Mouse (Mus musculus) liver, embryonic 15.5 days (tissue): ENCODE results near the gene Ccdc146. TPM values are rescaled to one million over a fixed set of nuclear protein-coding genes. Genes with fewer than 3 reads are reported as not detected.

ENCODE experiments used
- ATAC-seq: fragments of 200-750 bp; cut with Nextera tagmentation; 2 replicates; pipeline ENCODE4 v1.8.0; 2017; ENCODE audit warnings: moderate number of reproducible peaks, mild to moderate bottlenecking, moderate library complexity; ENCODE audit not compliant: insufficient read depth
- H3K27ac ChIP-seq: fragments of 300-500 bp; sonication (generic); replicated peaks from 2 replicates; pipeline ENCODE4 v1.5.1; 2015; ENCODE audit warnings: mild to moderate bottlenecking, inconsistent platforms
- H3K27me3 ChIP-seq: fragments of 300-500 bp; sonication (generic); 2 replicates; pipeline ENCODE4 v1.6.1; 2015; ENCODE audit warnings: mild to moderate bottlenecking, inconsistent platforms
- H3K36me3 ChIP-seq: fragments of 300-500 bp; sonication (generic); replicated peaks from 2 replicates; pipeline ENCODE4 v1.6.1; 2015; ENCODE audit warnings: moderate library complexity, mild to moderate bottlenecking, inconsistent platforms
- H3K4me1 ChIP-seq: fragments of 300-500 bp; sonication (generic); replicated peaks from 2 replicates; pipeline ENCODE4 v1.6.1; 2015; ENCODE audit warnings: inconsistent platforms
- H3K4me2 ChIP-seq: fragments of 300-500 bp; sonication (generic); 2 replicates; pipeline ENCODE4 v1.6.1; 2015; ENCODE audit warnings: moderate library complexity, mild to moderate bottlenecking, inconsistent platforms
- H3K4me3 ChIP-seq: fragments of 300-500 bp; sonication (generic); replicated peaks from 2 replicates; pipeline ENCODE4 v1.5.1; 2015; ENCODE audit warnings: mild to moderate bottlenecking, inconsistent platforms
- H3K9ac ChIP-seq: fragments of 300-500 bp; sonication (generic); 2 replicates; pipeline ENCODE4 v1.6.1; 2015; ENCODE audit warnings: moderate library complexity, mild to moderate bottlenecking, inconsistent platforms
- H3K9me3 ChIP-seq: fragments of 300-500 bp; sonication (generic); replicated peaks from 2 replicates; pipeline ENCODE4 v1.6.1; 2016; ENCODE audit warnings: inconsistent platforms
- WGBS: fragments of 180-500 bp; shearing (Covaris S2); methylation state at CpG from one replicate; pipeline ENCODE4 v1.1.7; 2015; ENCODE audit warnings: mixed read lengths; ENCODE audit not compliant: insufficient replicate concordance; 5-methylcytosine and 5-hydroxymethylcytosine counted together
- polyA plus RNA-seq: library from polyadenylated mRNA; unstranded; fragments of >200 nt; fragmentation: Nextera tagmentation; extraction: Ambion mirVana; gene quantifications from 2 replicates; pipeline ENCODE4 v1.2.1, GENCODE M21; 2015

The Ccdc146 gene
- polyA plus RNA-seq, 1 experiment from 2014 or later: not detected

DNA sequence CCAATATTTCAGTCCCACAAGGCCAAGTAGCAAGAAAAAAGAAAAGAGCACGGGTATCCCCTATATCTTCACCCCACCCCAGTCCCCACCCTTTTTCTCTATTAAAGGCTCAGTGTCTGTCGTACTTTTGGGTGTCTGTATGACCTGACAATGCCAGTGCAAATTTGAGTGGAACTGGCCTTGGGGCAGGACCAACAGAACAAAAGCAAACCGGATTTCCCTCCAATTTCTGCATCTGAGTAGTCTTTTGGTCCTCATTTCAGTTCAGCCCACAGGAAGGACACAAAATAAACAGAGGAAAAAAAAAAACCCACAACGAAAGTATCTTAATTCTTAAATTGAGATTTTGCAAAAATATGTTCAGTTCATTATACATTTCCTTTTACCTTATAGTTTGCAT, 5.9 kb downstream of the Ccdc146 start:
- WGBS: 42% methylated on average over 4 of the region's 4 CpGs
- H3K9ac ChIP-seq: no peak overlapping the region

GRCm38 (mm10) chr5:21414116-21414820, 10.2 kb downstream of the Ccdc146 start:
- 30% methylated on average over 1 of the region's 1 CpGs for WGBS
- H3K27ac ChIP-seq: no peak overlapping the region
- no peak overlapping the region for H3K9ac ChIP-seq
- no peaks in the 10 kb centered on the region for H3K9me3 ChIP-seq
- H3K27me3 ChIP-seq: no peaks in the 10 kb centered on the region
- no peak overlapping the region for H3K4me3 ChIP-seq
- no peaks in the 10 kb centered on the region for H3K36me3 ChIP-seq
- no peak overlapping the region for H3K4me2 ChIP-seq
- H3K4me1 ChIP-seq: no peaks in the 10 kb centered on the region
- no peak for ATAC-seq

More for the DNA sequence above, 5.9 kb downstream of the Ccdc146 start:
- Histone ChIP-seq H3K36me3 (no peaks in the 10 kb centered on the region), H3K9me3 (no peaks in the 10 kb centered on the region), H3K4me1 (no peaks in the 10 kb centered on the region), H3K27me3 (no peaks in the 10 kb centered on the region), H3K27ac (no peak overlapping the region), H3K4me3 (no peak overlapping the region), H3K4me2 (no peak overlapping the region)
- no peak for ATAC-seq

DNA sequence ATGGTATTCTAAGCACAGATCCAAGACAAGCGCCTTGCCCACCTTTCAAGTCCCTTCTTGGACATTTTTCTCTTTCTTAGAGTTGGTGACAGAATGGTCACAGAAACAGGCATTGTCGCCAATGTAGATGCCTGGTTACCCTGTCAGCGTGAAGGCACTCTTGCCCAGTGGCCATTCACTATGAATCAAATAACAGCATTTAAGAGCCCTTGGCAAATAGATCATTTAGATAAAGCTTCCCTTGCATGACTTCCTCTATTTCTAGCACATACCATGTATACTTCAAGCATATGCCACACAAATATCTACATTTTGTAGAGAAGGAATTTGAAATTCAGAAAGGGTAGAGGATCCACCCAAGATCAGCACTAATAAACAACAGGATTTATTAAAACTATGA, 11.2 kb downstream of the Ccdc146 start:
- Histone ChIP-seq H3K9ac (no peak overlapping the region), H3K4me2 (no peak overlapping the region), H3K4me3 (no peak overlapping the region), H3K4me1 (no peaks in the 10 kb centered on the region), H3K36me3 (no peaks in the 10 kb centered on the region), H3K9me3 (no peaks in the 10 kb centered on the region), H3K27me3 (no peaks in the 10 kb centered on the region), H3K27ac (no peak overlapping the region)
- ATAC-seq: no peak
- 70% methylated on average over 3 of the region's 3 CpGs for WGBS

DNA sequence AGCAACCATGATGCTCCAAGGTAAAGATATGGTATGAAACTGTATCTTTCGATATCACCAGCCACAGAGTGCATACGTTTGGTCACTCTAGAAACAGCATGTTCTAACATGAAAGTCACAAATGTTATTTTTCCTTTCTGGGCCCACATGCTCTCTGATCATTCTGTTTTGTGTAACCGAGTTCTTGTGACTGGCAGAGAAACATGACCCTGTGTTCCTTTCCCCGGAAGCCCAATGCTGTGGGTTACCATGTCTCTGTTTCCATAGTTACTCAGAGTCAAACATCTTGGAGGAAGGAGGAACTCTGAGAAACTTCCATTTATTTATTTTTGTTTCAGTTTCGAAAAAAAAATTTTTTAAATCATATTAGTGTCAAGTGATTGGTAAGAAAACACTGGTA, 12.4 kb downstream of the Ccdc146 start:
- Histone ChIP-seq H3K27me3 (no peaks in the 10 kb centered on the region), H3K36me3 (no peaks in the 10 kb centered on the region), H3K4me1 (no peaks in the 10 kb centered on the region), H3K27ac (no peak overlapping the region; the same call in 1 of the 2 replicates), H3K9ac (no peak overlapping the region), H3K4me3 (no peak overlapping the region), H3K4me2 (no peak overlapping the region; the same call in 1 of the 2 replicates), H3K9me3 (no peaks in the 10 kb centered on the region)
- WGBS: 41% methylated on average over 5 of the region's 5 CpGs
- no peak for ATAC-seq

- Histone ChIP-seq H3K4me1 (no peaks in the 10 kb centered on the region), H3K27me3 (no peaks in the 10 kb centered on the region), H3K9me3 (no peaks in the 10 kb centered on the region), H3K27ac (peak overlapping the region; percentile 57; the same call in 1 of the 2 replicates), H3K9ac (no peak overlapping the region), H3K4me2 (0 out of 2 replicates have a peak overlapping the region, but pooled peaks have one; percentile 10), H3K36me3 (no peaks in the 10 kb centered on the region), H3K4me3 (no peak overlapping the region)
- WGBS: 10% methylated on average over 5 of the region's 5 CpGs
- no peak for ATAC-seq
Measured at GRCm38 (mm10) chr5:21411261-21411666, 13.2 kb downstream of the Ccdc146 start.

GRCm38 (mm10) chr5:21395205-21395840, 29.2 kb downstream of the Ccdc146 start:
- H3K4me2 ChIP-seq: no peak overlapping the region
- H3K27ac ChIP-seq: no peak overlapping the region
- H3K36me3 ChIP-seq: no peaks in the 10 kb centered on the region
- H3K4me3 ChIP-seq: no peak overlapping the region
- no peak for ATAC-seq
- H3K9me3 ChIP-seq: no peaks in the 10 kb centered on the region
- WGBS: 13% methylated on average over 7 of the region's 7 CpGs
- H3K27me3 ChIP-seq: no peaks in the 10 kb centered on the region
- H3K4me1 ChIP-seq: peaks cover 6% of the 10 kb centered on the region
- no peak overlapping the region for H3K9ac ChIP-seq

GRCm38 (mm10) chr5:21394562-21394961, 29.9 kb downstream of the Ccdc146 start:
- Histone ChIP-seq H3K4me3 (no peak overlapping the region), H3K9ac (no peak overlapping the region), H3K27me3 (no peaks in the 10 kb centered on the region), H3K4me2 (no peak overlapping the region), H3K36me3 (no peaks in the 10 kb centered on the region), H3K9me3 (no peaks in the 10 kb centered on the region), H3K27ac (no peak overlapping the region), H3K4me1 (peaks cover 6% of the 10 kb centered on the region)
- WGBS: 52% methylated on average over 2 of the region's 2 CpGs
- ATAC-seq: no peak

GRCm38 (mm10) chr5:21391616-21392384, 32.7 kb downstream of the Ccdc146 start:
- H3K36me3 ChIP-seq: no peaks in the 10 kb centered on the region
- ATAC-seq: no peak
- H3K27ac ChIP-seq: no peak overlapping the region
- no peaks in the 10 kb centered on the region for H3K27me3 ChIP-seq
- WGBS: 57% methylated on average over 13 of the region's 13 CpGs
- no peak overlapping the region; the same call in 1 of the 2 replicates for H3K4me2 ChIP-seq
- peaks cover 6% of the 10 kb centered on the region for H3K4me1 ChIP-seq
- no peaks in the 10 kb centered on the region for H3K9me3 ChIP-seq
- H3K4me3 ChIP-seq: no peak overlapping the region
- no peak overlapping the region for H3K9ac ChIP-seq

DNA sequence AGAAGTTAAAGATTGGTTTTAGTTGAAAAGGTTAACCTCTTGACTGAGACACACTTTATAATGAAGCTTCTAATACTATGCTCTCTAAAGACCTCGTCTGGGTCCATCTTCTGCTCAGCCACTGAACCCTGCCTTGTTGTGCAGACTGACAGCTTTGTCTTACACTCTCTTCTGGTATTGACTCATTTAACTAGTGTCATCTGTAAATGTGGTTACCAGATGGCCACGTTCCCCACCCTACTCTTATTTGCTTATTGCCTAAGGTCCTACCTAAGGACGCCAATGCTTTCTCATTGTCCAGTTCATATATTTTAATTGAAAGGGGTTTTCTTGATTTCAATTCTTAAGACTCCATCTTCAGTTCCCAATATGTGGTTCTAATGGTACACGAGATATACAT, 35.6 kb downstream of the Ccdc146 start:
- Histone ChIP-seq H3K9me3 (no peaks in the 10 kb centered on the region), H3K4me2 (no peak overlapping the region), H3K36me3 (no peaks in the 10 kb centered on the region), H3K4me3 (no peak overlapping the region), H3K27ac (no peak overlapping the region), H3K27me3 (no peaks in the 10 kb centered on the region), H3K9ac (no peak overlapping the region), H3K4me1 (peaks cover 1% of the 10 kb centered on the region; the same call in 1 of the 2 replicates)
- no peak for ATAC-seq
- 51% methylated on average over 4 of the region's 4 CpGs for WGBS

- no peak overlapping the region for H3K4me2 ChIP-seq
- H3K4me3 ChIP-seq: no peak overlapping the region
- H3K27me3 ChIP-seq: no peaks in the 10 kb centered on the region
- no peaks in the 10 kb centered on the region for H3K9me3 ChIP-seq
- H3K36me3 ChIP-seq: no peaks in the 10 kb centered on the region
- no peak for ATAC-seq
- H3K4me1 ChIP-seq: peaks cover 5% of the 10 kb centered on the region; the same call in 1 of the 2 replicates
- H3K9ac ChIP-seq: no peak overlapping the region
- H3K27ac ChIP-seq: no peak overlapping the region
Measured at GRCm38 (mm10) chr5:21387340-21387739, 37.1 kb downstream of the Ccdc146 start.

DNA sequence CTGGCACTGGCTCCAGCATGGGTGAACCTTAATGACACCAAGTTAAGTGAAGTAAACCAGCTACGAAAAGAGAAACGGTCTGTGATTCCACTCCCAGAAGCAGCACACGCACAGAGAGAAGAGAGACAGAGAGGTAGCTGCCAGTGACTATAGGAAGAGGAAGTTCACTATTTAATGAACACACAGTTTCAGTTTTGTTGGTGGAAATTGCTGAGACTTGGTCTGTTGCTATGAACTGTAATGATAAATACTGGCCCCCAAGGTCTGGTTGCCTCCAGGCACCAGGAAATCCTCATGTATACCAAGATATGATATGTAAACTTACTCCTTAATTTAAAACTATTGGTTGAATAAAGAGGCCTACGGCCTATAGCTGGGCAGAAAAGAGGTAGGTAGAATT, 38.0 kb downstream of the Ccdc146 start:
- WGBS: 50% methylated on average over 4 of the region's 4 CpGs
- Histone ChIP-seq H3K36me3 (no peaks in the 10 kb centered on the region), H3K4me1 (peaks cover 5% of the 10 kb centered on the region; the same call in 1 of the 2 replicates), H3K27ac (0 out of 2 replicates have a peak overlapping the region, but pooled peaks have one; percentile 1), H3K4me3 (no peak overlapping the region), H3K9ac (no peak overlapping the region), H3K9me3 (no peaks in the 10 kb centered on the region), H3K4me2 (no peak overlapping the region), H3K27me3 (no peaks in the 10 kb centered on the region)
- no peak for ATAC-seq
